In the genomic region with DNA sequence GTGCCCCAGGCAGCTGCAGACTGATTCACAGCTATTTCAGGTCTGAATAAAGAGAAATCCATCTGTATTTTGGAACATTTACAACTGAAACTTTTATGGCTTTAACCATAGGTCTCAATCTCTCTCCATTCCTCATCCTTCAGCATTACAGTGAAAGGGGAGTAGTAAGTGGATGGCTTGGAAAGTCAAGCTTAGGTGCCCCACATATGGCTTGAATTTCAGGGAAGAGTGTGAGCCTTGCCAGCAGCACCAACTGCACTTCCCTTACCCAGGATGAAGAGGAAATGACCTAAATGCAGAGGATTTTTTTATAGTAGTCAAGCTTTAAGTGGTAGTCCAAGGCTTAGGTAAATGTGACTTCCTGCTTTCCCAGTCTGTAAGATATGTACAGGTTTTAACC, we compare ENCODE assay signal across 26 mouse cellular contexts.
DNase-seq lines count a peak whose midpoint lies in the region; ATAC-seq lines count a peak whose summit lies in the region.
"Had no signal": no experiment of that assay in that cellular context is flagged by ENCODE, and none has a peak within 500 bp of the region (broad histone marks: within the 10 kb centered on the region; RNA-seq: fewer than 3 reads in every experiment).

No protein-coding gene starts in this region.

- ATAC-seq in embryonic facial prominence, embryonic 11.5 days (replicated peaks; ENCODE audit: insufficient number of reproducible peaks, low FRiP score, low TSS enrichment, low read depth), result no peak
- ATAC-seq in midbrain, embryonic 11.5 days (ENCODE audit: low FRiP score), result no peak
- ATAC-seq: activated CD4-positive, CD25-positive, alpha-beta regulatory T cell, adult 4 months; CD4-positive, CD25-positive, alpha-beta regulatory T cell, adult 4 months; forebrain, embryonic 14.5 days; forebrain, embryonic 16.5 days; Patski had no signal

- no peak overlapping the region for H3K4me2 ChIP-seq in embryonic facial prominence, embryonic 11.5 days (ENCODE audit: low read depth, low read length)
- H3K4me2 ChIP-seq in midbrain, embryonic 11.5 days, result no peak overlapping the region
- H3K4me2 ChIP-seq: embryonic facial prominence, embryonic 13.5 days; embryonic facial prominence, embryonic 15.5 days; forebrain, embryonic 12.5 days had no signal

- H3K9ac ChIP-seq in embryonic facial prominence, embryonic 11.5 days (replicated peaks; ENCODE audit: low read length), result no peak overlapping the region
- no peak overlapping the region for H3K9ac ChIP-seq in midbrain, embryonic 11.5 days (ENCODE audit: low read length)
- H3K9ac ChIP-seq: embryonic facial prominence, embryonic 13.5 days; embryonic facial prominence, embryonic 15.5 days; forebrain, embryonic 12.5 days had no signal

- H3K4me1 ChIP-seq in embryonic facial prominence, embryonic 11.5 days (ENCODE audit: control insufficient read depth, insufficient read depth, low read length), result no peaks in the 10 kb centered on the region
- no peaks in the 10 kb centered on the region for H3K4me1 ChIP-seq in embryonic facial prominence, embryonic 10.5 days
- no peaks in the 10 kb centered on the region for H3K4me1 ChIP-seq in midbrain, embryonic 11.5 days (ENCODE audit: control insufficient read depth, insufficient read depth, low read length)
- no peaks in the 10 kb centered on the region for H3K4me1 ChIP-seq in midbrain, embryonic 10.5 days
- H3K4me1 ChIP-seq: embryonic facial prominence, embryonic 15.5 days; forebrain, embryonic 10.5 days; forebrain, embryonic 12.5 days had no signal

- no peaks in the 10 kb centered on the region for H3K27me3 ChIP-seq in embryonic facial prominence, embryonic 11.5 days (ENCODE audit: control insufficient read depth, insufficient read depth, low read length)
- H3K27me3 ChIP-seq in embryonic facial prominence, embryonic 10.5 days (replicated peaks; ENCODE audit: low read depth, poor library complexity, severe bottlenecking), result no peaks in the 10 kb centered on the region
- no peaks in the 10 kb centered on the region for H3K27me3 ChIP-seq in midbrain, embryonic 11.5 days (ENCODE audit: control insufficient read depth, insufficient read depth, low read length)
- H3K27me3 ChIP-seq in midbrain, embryonic 10.5 days (ENCODE audit: low read depth, poor library complexity, severe bottlenecking), result no peaks in the 10 kb centered on the region
- H3K27me3 ChIP-seq: CH12.LX; embryonic facial prominence, embryonic 13.5 days; embryonic facial prominence, embryonic 15.5 days; forebrain, embryonic 12.5 days; Patski had no signal

- no peak overlapping the region for H3K27ac ChIP-seq in embryonic facial prominence, embryonic 11.5 days (replicated peaks; ENCODE audit: low read depth, low read length)
- no peak overlapping the region for H3K27ac ChIP-seq in embryonic facial prominence, embryonic 10.5 days (replicated peaks)
- no peak overlapping the region for H3K27ac ChIP-seq in midbrain, embryonic 11.5 days (ENCODE audit: low read depth, low read length)
- H3K27ac ChIP-seq in midbrain, embryonic 10.5 days (replicated peaks), result no peak overlapping the region
- H3K27ac ChIP-seq: embryonic facial prominence, embryonic 13.5 days; embryonic facial prominence, embryonic 15.5 days; forebrain, embryonic 10.5 days; forebrain, embryonic 12.5 days had no signal

- DNase-seq in embryonic facial prominence, embryonic 11.5 days (ENCODE audit: low spot score), result peak; percentile 19
- no peak for DNase-seq in embryonic facial prominence, embryonic 10.5 days (ENCODE audit: low spot score)
- DNase-seq in midbrain, embryonic 11.5 days (ENCODE audit: low spot score, missing footprints), result peak; percentile 57
- no peak for DNase-seq in midbrain, embryonic 10.5 days (ENCODE audit: low spot score)
- DNase-seq in left cerebral cortex, adult 8-10 months (ENCODE audit: low spot score in 2 of 2), result no peak
- DNase-seq: adrenal gland, adult 8-10 months; adrenal gland, postnatal 14 days; adrenal gland, postnatal 36 days; B cell, adult 2 months; cerebellum, adult 11-12 months; cerebellum, adult 2 months; cerebellum, adult 9-10 months; cerebellum, postnatal 10 days; cerebellum, postnatal 25 days had no signal

- no peaks in the 10 kb centered on the region for H3K9me3 ChIP-seq in embryonic facial prominence, embryonic 11.5 days (replicated peaks; ENCODE audit: control insufficient read depth, low read length)
- H3K9me3 ChIP-seq in embryonic facial prominence, embryonic 10.5 days, result no peaks in the 10 kb centered on the region
- H3K9me3 ChIP-seq in midbrain, embryonic 11.5 days (ENCODE audit: control insufficient read depth, low read length), result no peaks in the 10 kb centered on the region
- no peaks in the 10 kb centered on the region for H3K9me3 ChIP-seq in midbrain, embryonic 10.5 days (replicated peaks)
- H3K9me3 ChIP-seq: embryonic facial prominence, embryonic 13.5 days; embryonic facial prominence, embryonic 15.5 days; forebrain, embryonic 10.5 days; forebrain, embryonic 12.5 days; G1E had no signal

- no peaks in the 10 kb centered on the region for H3K36me3 ChIP-seq in embryonic facial prominence, embryonic 11.5 days (replicated peaks; ENCODE audit: control insufficient read depth, insufficient read depth, low read depth, low read length)
- H3K36me3 ChIP-seq in embryonic facial prominence, embryonic 10.5 days (replicated peaks), result no peaks in the 10 kb centered on the region
- no peaks in the 10 kb centered on the region for H3K36me3 ChIP-seq in midbrain, embryonic 11.5 days (ENCODE audit: control insufficient read depth, insufficient read depth, low read length)
- H3K36me3 ChIP-seq in midbrain, embryonic 10.5 days, result no peaks in the 10 kb centered on the region
- H3K36me3 ChIP-seq: embryonic facial prominence, embryonic 13.5 days; embryonic facial prominence, embryonic 15.5 days; forebrain, embryonic 10.5 days; forebrain, embryonic 12.5 days; G1E had no signal

- H3K4me3 ChIP-seq in embryonic facial prominence, embryonic 11.5 days (ENCODE audit: low read depth, low read length), result no peak overlapping the region
- no peak overlapping the region for H3K4me3 ChIP-seq in embryonic facial prominence, embryonic 10.5 days
- no peak overlapping the region for H3K4me3 ChIP-seq in midbrain, embryonic 11.5 days (ENCODE audit: low read depth, low read length)
- H3K4me3 ChIP-seq in midbrain, embryonic 10.5 days, result no peak overlapping the region
- H3K4me3 ChIP-seq: embryonic facial prominence, embryonic 13.5 days; embryonic facial prominence, embryonic 15.5 days; erythroblast, embryonic 14.5 days; forebrain, embryonic 10.5 days; forebrain, embryonic 12.5 days had no signal

Comparison
In these comparisons a context has a peak if more than half of its experiments do, and no peak if none do; other contexts are left out.
1. DNase-seq: peak in embryonic facial prominence, embryonic 11.5 days (single experiment) and midbrain, embryonic 11.5 days (single experiment); none in embryonic facial prominence, embryonic 10.5 days (single experiment), midbrain, embryonic 10.5 days (single experiment) and left cerebral cortex, adult 8-10 months (0 of 2).